Mouse (Mus musculus): ENCODE measurements around the gene Dmgdh. TPM values are rescaled to one million over a fixed set of nuclear protein-coding genes. Genes with fewer than 3 reads are reported as not detected.

Dmgdh gene
- polyA plus RNA-seq, 1 experiment from 2014 or later: 0.24 TPM

GRCm38 (mm10) chr13:93653382-93653781 is 20.9 kb upstream of the Dmgdh start:
- whole genome bisulfite sequencing (ENCODE audit: insufficient replicate concordance): 67% methylated on average over 6 of the region's 6 CpGs

DNA sequence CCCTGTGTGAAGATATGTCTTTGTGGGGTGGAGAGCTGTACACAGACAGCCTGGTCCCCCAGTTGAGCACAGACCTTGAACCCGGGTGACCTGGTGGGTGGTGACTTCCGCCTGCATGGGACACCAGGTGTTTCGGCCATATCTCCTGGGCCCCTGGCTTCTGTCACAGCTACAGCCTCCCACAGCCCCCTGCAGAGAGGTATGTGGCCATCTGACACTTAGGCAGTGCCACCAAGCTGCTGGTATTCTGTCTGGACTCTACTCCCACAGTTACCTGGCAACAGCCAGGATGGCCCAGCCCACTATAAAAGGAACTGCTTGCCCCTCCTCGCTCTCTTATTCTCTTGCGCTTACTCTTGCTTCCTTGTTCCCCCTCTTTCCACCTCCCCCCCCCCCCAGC is 16.3 kb upstream of the Dmgdh start:
- Histone ChIP-seq H3K4me2 (no peak overlapping the region), H3K9ac (ENCODE audit: low read depth, low read length) (no peak overlapping the region), H3K27ac (ENCODE audit: low read depth, low read length) (no peak overlapping the region), H3K27me3 (ENCODE audit: control insufficient read depth, insufficient read depth, low read length) (no peaks in the 10 kb centered on the region), H3K4me1 (ENCODE audit: control insufficient read depth, insufficient read depth, low read length) (no peaks in the 10 kb centered on the region), H3K9me3 (replicated peaks; ENCODE audit: control insufficient read depth, low read length) (no peaks in the 10 kb centered on the region), H3K36me3 (ENCODE audit: control insufficient read depth, insufficient read depth, low read length) (no peaks in the 10 kb centered on the region), H3K4me3 (ENCODE audit: low read depth, low read length) (no peak overlapping the region)
- ATAC-seq (replicated peaks; ENCODE audit: insufficient number of reproducible peaks, low FRiP score, low TSS enrichment): no peak
- WGBS (ENCODE audit: insufficient replicate concordance): 82% methylated on average over 5 of the region's 5 CpGs

More at GRCm38 (mm10) chr13:93653382-93653781, 20.9 kb upstream of the Dmgdh start:
- Histone ChIP-seq H3K9ac (ENCODE audit: low read depth, low read length) (no peak overlapping the region), H3K36me3 (ENCODE audit: control insufficient read depth, insufficient read depth, low read length) (no peaks in the 10 kb centered on the region), H3K9me3 (replicated peaks; ENCODE audit: control insufficient read depth, low read length) (no peaks in the 10 kb centered on the region), H3K27me3 (ENCODE audit: control insufficient read depth, insufficient read depth, low read length) (no peaks in the 10 kb centered on the region), H3K4me1 (ENCODE audit: control insufficient read depth, insufficient read depth, low read length) (no peaks in the 10 kb centered on the region), H3K4me2 (no peak overlapping the region), H3K4me3 (ENCODE audit: low read depth, low read length) (no peak overlapping the region), H3K27ac (ENCODE audit: low read depth, low read length) (no peak overlapping the region)
- ATAC-seq (replicated peaks; ENCODE audit: insufficient number of reproducible peaks, low FRiP score, low TSS enrichment): no peak

GRCm38 (mm10) chr13:93667586-93667985 is 6.6 kb upstream of the Dmgdh start:
- Histone ChIP-seq H3K9ac (ENCODE audit: low read depth, low read length) (no peak overlapping the region), H3K36me3 (ENCODE audit: control insufficient read depth, insufficient read depth, low read length) (no peaks in the 10 kb centered on the region), H3K27me3 (ENCODE audit: control insufficient read depth, insufficient read depth, low read length) (0 out of 2 replicates have a peak, but pooled peaks cover 2% of the 10 kb centered on the region), H3K4me1 (ENCODE audit: control insufficient read depth, insufficient read depth, low read length) (no peaks in the 10 kb centered on the region), H3K27ac (ENCODE audit: low read depth, low read length) (no peak overlapping the region), H3K9me3 (replicated peaks; ENCODE audit: control insufficient read depth, low read length) (0 out of 2 replicates have a peak, but pooled peaks cover 3% of the 10 kb centered on the region), H3K4me3 (ENCODE audit: low read depth, low read length) (no peak overlapping the region), H3K4me2 (no peak overlapping the region)
- WGBS (ENCODE audit: insufficient replicate concordance): 76% methylated on average over 4 of the region's 4 CpGs
- ATAC-seq (replicated peaks; ENCODE audit: insufficient number of reproducible peaks, low FRiP score, low TSS enrichment): no peak

DNA sequence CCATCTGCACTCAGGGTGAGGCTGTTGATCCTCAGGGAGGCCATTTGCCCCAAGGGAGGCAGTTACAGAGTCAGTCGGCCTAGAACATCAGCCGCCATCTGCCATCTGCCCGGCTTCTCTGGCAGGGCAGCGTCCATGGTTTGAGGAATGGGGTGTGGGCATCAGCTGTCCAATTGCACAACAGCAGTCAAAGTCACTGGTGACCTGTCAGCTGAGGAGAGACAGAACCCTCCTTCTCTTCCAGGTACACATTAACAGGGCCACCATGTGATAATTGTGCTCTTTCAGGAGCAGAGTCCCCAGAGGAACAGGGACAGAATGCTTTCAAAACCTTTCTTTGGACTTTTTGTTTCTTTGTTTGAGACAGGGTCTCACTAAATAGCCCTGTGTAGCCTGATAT is 1.9 kb upstream of the Dmgdh start:
- H3K4me3 ChIP-seq (ENCODE audit: low read depth, low read length): no peak overlapping the region
- H3K27ac ChIP-seq (ENCODE audit: low read depth, low read length): no peak overlapping the region
- no peak for ATAC-seq (replicated peaks; ENCODE audit: insufficient number of reproducible peaks, low FRiP score, low TSS enrichment)
- 0 out of 2 replicates have a peak, but pooled peaks cover 3% of the 10 kb centered on the region for H3K9me3 ChIP-seq (replicated peaks; ENCODE audit: control insufficient read depth, low read length)
- H3K9ac ChIP-seq (ENCODE audit: low read depth, low read length): no peak overlapping the region
- H3K36me3 ChIP-seq (ENCODE audit: control insufficient read depth, insufficient read depth, low read length): no peaks in the 10 kb centered on the region
- H3K27me3 ChIP-seq (ENCODE audit: control insufficient read depth, insufficient read depth, low read length): peaks cover 7% of the 10 kb centered on the region
- no peak overlapping the region for H3K4me2 ChIP-seq
- H3K4me1 ChIP-seq (ENCODE audit: control insufficient read depth, insufficient read depth, low read length): no peaks in the 10 kb centered on the region
- 88% methylated on average over 4 of the region's 4 CpGs for WGBS (ENCODE audit: insufficient replicate concordance)

DNA sequence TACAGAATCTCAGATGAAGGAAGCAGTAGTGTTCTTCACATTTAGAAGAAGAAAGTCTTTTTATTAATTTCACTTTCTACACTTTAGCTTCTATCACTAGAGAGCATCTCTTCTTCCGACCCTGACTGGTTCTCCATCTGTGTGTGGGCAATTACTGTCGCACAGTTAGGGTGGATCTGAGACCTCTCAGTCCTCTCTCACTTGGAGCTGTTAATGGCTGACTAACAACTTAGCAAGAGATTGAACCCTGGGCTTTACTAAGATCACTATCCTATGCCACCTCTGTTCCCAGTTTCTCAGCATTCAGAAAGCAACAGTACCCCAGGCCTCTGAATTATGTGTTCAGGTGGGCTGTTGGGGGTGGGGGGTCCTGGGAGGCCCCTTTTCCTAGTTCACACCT is 937 bp upstream of the Dmgdh start:
- H3K4me2 ChIP-seq: no peak overlapping the region
- no peaks in the 10 kb centered on the region for H3K36me3 ChIP-seq (ENCODE audit: control insufficient read depth, insufficient read depth, low read length)
- H3K27ac ChIP-seq (ENCODE audit: low read depth, low read length): no peak overlapping the region
- 0 out of 2 replicates have a peak, but pooled peaks cover 3% of the 10 kb centered on the region for H3K9me3 ChIP-seq (replicated peaks; ENCODE audit: control insufficient read depth, low read length)
- H3K27me3 ChIP-seq (ENCODE audit: control insufficient read depth, insufficient read depth, low read length): peaks cover 7% of the 10 kb centered on the region
- no peaks in the 10 kb centered on the region for H3K4me1 ChIP-seq (ENCODE audit: control insufficient read depth, insufficient read depth, low read length)
- no peak for ATAC-seq (replicated peaks; ENCODE audit: insufficient number of reproducible peaks, low FRiP score, low TSS enrichment)
- no peak overlapping the region for H3K4me3 ChIP-seq (ENCODE audit: low read depth, low read length)
- H3K9ac ChIP-seq (ENCODE audit: low read depth, low read length): no peak overlapping the region
- 59% methylated on average over 2 of the region's 2 CpGs for WGBS (ENCODE audit: insufficient replicate concordance)

- no peak for ATAC-seq (replicated peaks; ENCODE audit: insufficient number of reproducible peaks, low FRiP score, low TSS enrichment)
- no peaks in the 10 kb centered on the region for H3K36me3 ChIP-seq (ENCODE audit: control insufficient read depth, insufficient read depth, low read length)
Measured at GRCm38 (mm10) chr13:93676864-93677263, 2.6 kb downstream of the Dmgdh start.

GRCm38 (mm10) chr13:93683336-93683735 is 9.1 kb downstream of the Dmgdh start:
- Histone ChIP-seq H3K27ac (ENCODE audit: low read depth, low read length) (no peak overlapping the region), H3K36me3 (ENCODE audit: control insufficient read depth, insufficient read depth, low read length) (no peaks in the 10 kb centered on the region), H3K9ac (ENCODE audit: low read depth, low read length) (no peak overlapping the region), H3K9me3 (replicated peaks; ENCODE audit: control insufficient read depth, low read length) (no peaks in the 10 kb centered on the region), H3K4me1 (ENCODE audit: control insufficient read depth, insufficient read depth, low read length) (no peaks in the 10 kb centered on the region; the same call in 1 of the 2 replicates), H3K4me2 (no peak overlapping the region), H3K4me3 (ENCODE audit: low read depth, low read length) (no peak overlapping the region), H3K27me3 (ENCODE audit: control insufficient read depth, insufficient read depth, low read length) (no peaks in the 10 kb centered on the region)
- no peak for ATAC-seq (replicated peaks; ENCODE audit: insufficient number of reproducible peaks, low FRiP score, low TSS enrichment)

More at GRCm38 (mm10) chr13:93676864-93677263, 2.6 kb downstream of the Dmgdh start:
- Histone ChIP-seq H3K9ac (ENCODE audit: low read depth, low read length) (no peak overlapping the region), H3K27me3 (ENCODE audit: control insufficient read depth, insufficient read depth, low read length) (peaks cover 7% of the 10 kb centered on the region), H3K4me3 (ENCODE audit: low read depth, low read length) (no peak overlapping the region), H3K9me3 (replicated peaks; ENCODE audit: control insufficient read depth, low read length) (no peaks in the 10 kb centered on the region), H3K4me2 (no peak overlapping the region), H3K27ac (ENCODE audit: low read depth, low read length) (no peak overlapping the region), H3K4me1 (ENCODE audit: control insufficient read depth, insufficient read depth, low read length) (no peaks in the 10 kb centered on the region)
- WGBS (ENCODE audit: insufficient replicate concordance): 47% methylated on average over 9 of the region's 9 CpGs

DNA sequence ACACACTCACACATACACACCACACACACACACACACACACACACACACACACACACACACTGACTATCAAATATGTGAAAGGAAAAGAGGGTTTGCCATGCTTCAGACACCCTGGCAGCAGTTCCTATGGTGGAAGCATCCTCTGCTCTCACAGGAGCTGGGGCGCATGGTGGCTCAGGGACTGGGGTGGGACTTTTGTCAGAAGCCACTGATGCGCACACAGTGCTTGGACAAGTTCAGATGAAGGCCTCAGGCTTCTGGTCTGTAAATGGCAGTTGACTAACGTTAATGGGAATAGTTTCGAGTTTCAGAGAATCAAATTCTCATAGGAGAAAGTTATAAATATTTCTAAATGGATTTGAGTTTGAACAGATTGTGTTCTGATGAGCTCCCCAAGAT is 11.0 kb downstream of the Dmgdh start:
- Histone ChIP-seq H3K4me2 (no peak overlapping the region), H3K4me1 (ENCODE audit: control insufficient read depth, insufficient read depth, low read length) (no peaks in the 10 kb centered on the region; the same call in 1 of the 2 replicates), H3K36me3 (ENCODE audit: control insufficient read depth, insufficient read depth, low read length) (no peaks in the 10 kb centered on the region), H3K27ac (ENCODE audit: low read depth, low read length) (no peak overlapping the region), H3K27me3 (ENCODE audit: control insufficient read depth, insufficient read depth, low read length) (no peaks in the 10 kb centered on the region), H3K9ac (ENCODE audit: low read depth, low read length) (no peak overlapping the region), H3K9me3 (replicated peaks; ENCODE audit: control insufficient read depth, low read length) (no peaks in the 10 kb centered on the region), H3K4me3 (ENCODE audit: low read depth, low read length) (no peak overlapping the region)
- ATAC-seq (replicated peaks; ENCODE audit: insufficient number of reproducible peaks, low FRiP score, low TSS enrichment): no peak
- WGBS (ENCODE audit: insufficient replicate concordance): 79% methylated on average over 4 of the region's 4 CpGs

GRCm38 (mm10) chr13:93687321-93687720 is 13.1 kb downstream of the Dmgdh start:
- H3K9ac ChIP-seq (ENCODE audit: low read depth, low read length): no peak overlapping the region

More at GRCm38 (mm10) chr13:93687321-93687720, 13.1 kb downstream of the Dmgdh start:
- 16% methylated on average over 5 of the region's 5 CpGs for WGBS (ENCODE audit: insufficient replicate concordance)
- ATAC-seq (replicated peaks; ENCODE audit: insufficient number of reproducible peaks, low FRiP score, low TSS enrichment): no peak
- Histone ChIP-seq H3K36me3 (ENCODE audit: control insufficient read depth, insufficient read depth, low read length) (no peaks in the 10 kb centered on the region), H3K4me3 (ENCODE audit: low read depth, low read length) (no peak overlapping the region), H3K27me3 (ENCODE audit: control insufficient read depth, insufficient read depth, low read length) (no peaks in the 10 kb centered on the region), H3K4me2 (no peak overlapping the region), H3K4me1 (ENCODE audit: control insufficient read depth, insufficient read depth, low read length) (no peaks in the 10 kb centered on the region; the same call in 1 of the 2 replicates), H3K27ac (ENCODE audit: low read depth, low read length) (no peak overlapping the region), H3K9me3 (replicated peaks; ENCODE audit: control insufficient read depth, low read length) (no peaks in the 10 kb centered on the region)

Measured in heart, embryonic 11.5 days (tissue).